Comparison of ENCODE assay signal across 12 mouse cellular contexts in the genomic region with DNA sequence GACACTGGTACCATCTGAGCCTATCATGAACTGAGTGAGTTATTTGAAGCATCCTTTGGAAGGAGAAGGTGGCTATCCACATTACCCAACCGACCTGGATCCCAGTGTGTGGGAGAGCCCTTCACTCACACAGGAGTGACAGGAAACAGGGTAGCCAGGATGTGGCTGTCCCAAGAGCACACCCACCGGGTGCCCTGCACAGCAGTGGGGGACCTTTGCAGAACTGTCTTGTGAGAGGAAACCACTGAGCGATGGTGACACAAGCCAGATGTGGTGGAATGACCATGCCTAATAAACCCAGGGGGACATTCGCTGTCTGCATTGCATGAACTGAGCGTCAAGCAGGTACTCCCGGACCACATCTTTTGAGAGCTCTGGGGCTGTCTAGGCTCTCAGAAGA. TPM values are rescaled to one million over a fixed set of nuclear protein-coding genes. Genes with fewer than 3 reads are reported as not detected.
"Had no signal": no experiment of that assay in that cellular context is flagged by ENCODE, and none has a peak within 500 bp of the region (broad histone marks: within the 10 kb centered on the region; RNA-seq: fewer than 3 reads in every experiment).

No protein-coding gene starts in this region.

- DNase-seq: liver, postnatal 0 days; lung, adult 2 months; lung, postnatal 14 days; lung, postnatal 36 days; right cerebral cortex, postnatal 14 days; thymus, adult 2 months; thymus, postnatal 25 days; thymus, postnatal 4 days had no signal

- ATAC-seq: lung, postnatal 0 days; midbrain, embryonic 13.5 days; midbrain, embryonic 15.5 days had no signal

RNA-seq across cellular contexts. Expression of gene Crispld2, which starts 34.8 kb away (rescaled TPM):
- total RNA-seq: monocyte, adult 5-6 weeks had no signal
